Mouse (Mus musculus) CH12.LX (cell line): ENCODE measurements around the gene Nptn. TPM values are rescaled to one million over a fixed set of nuclear protein-coding genes. Genes with fewer than 3 reads are reported as not detected.

Source experiments
- DNase-seq: peaks from one replicate; pipeline ENCODE4 v3.0.0-alpha.2; 2013; ENCODE audit errors: extremely low read depth
- H3K27ac ChIP-seq: 2 replicates; pipeline ENCODE4 v1.5.1; 2012; ENCODE audit warnings: low read depth, mild to moderate bottlenecking, control low read depth, moderate library complexity; ENCODE audit not compliant: insufficient read depth
- H3K27me3 ChIP-seq: replicated peaks from 2 replicates; pipeline ENCODE3; 2012; ENCODE audit warnings: inconsistent platforms
- H3K36me3 ChIP-seq, 2 experiments: replicated peaks in 1 of 2; 2 replicates each; pipeline versions ENCODE3 to v1.6.1; 2012; ENCODE audit warnings: inconsistent platforms in 1 of 2, low read length in 1 of 2, mild to moderate bottlenecking in 1 of 2, mixed read lengths in 1 of 2, moderate library complexity in 1 of 2; ENCODE audit not compliant: control insufficient read depth in 1 of 2, insufficient read depth in 1 of 2
- H3K4me1 ChIP-seq, 2 experiments: 2 replicates each; pipeline ENCODE4 v1.6.1; 2012; ENCODE audit warnings: inconsistent platforms in 1 of 2, moderate library complexity in 1 of 2; ENCODE audit not compliant: insufficient read depth in 2 of 2, control insufficient read depth in 1 of 2
- H3K4me2 ChIP-seq: 2 replicates; pipeline ENCODE4 v1.6.1; 2012; ENCODE audit warnings: low read depth, mild to moderate bottlenecking, control low read depth; ENCODE audit not compliant: poor library complexity, insufficient read depth, severe bottlenecking
- H3K4me3 ChIP-seq, 3 experiments: fragments of 150-350 bp in 1 of 3; sonication (generic) in 1 of 3; replicated peaks in 1 of 3; 2 replicates each; pipeline versions ENCODE3 to v1.5.1; 2011 to 2012; ENCODE audit warnings: low read depth in 2 of 3, low read length in 2 of 3, mild to moderate bottlenecking in 2 of 3, moderate library complexity in 2 of 3, control low read depth in 1 of 3, improper control_type of control experiment in 1 of 3, inconsistent platforms in 1 of 3, mixed read lengths in 1 of 3; ENCODE audit not compliant: poor library complexity in 1 of 3
- H3K79me2 ChIP-seq: replicated peaks from 2 replicates; pipeline ENCODE4 v1.6.1; 2012; ENCODE audit warnings: mild to moderate bottlenecking, moderate library complexity; ENCODE audit not compliant: control insufficient read depth, poor library complexity, insufficient read depth, severe bottlenecking; ENCODE audit errors: extremely low read depth
- H3K9ac ChIP-seq: 2 replicates; pipeline ENCODE4 v1.6.1; 2012; ENCODE audit warnings: low read depth, mild to moderate bottlenecking, control low read depth, moderate library complexity; ENCODE audit not compliant: insufficient read depth
- H3K9me3 ChIP-seq: replicated peaks from 2 replicates; pipeline ENCODE3; 2012; ENCODE audit warnings: low read length, inconsistent platforms, mixed read lengths
- BHLHE40 ChIP-seq: IDR thresholded peaks from 2 replicates; pipeline ENCODE4 v1.6.1; 2011; ENCODE audit warnings: mild to moderate bottlenecking, low read depth, low read length, improper control_type of control experiment
- CHD1 ChIP-seq: IDR thresholded peaks from 2 replicates; pipeline ENCODE4 v1.6.1; 2012; ENCODE audit warnings: low read depth, low read length, improper control_type of control experiment, inconsistent platforms
- CHD2 ChIP-seq: IDR thresholded peaks from 2 replicates; pipeline ENCODE4 v1.6.1; 2011; ENCODE audit warnings: low read length, improper control_type of control experiment
- CTCF ChIP-seq, 2 experiments: IDR thresholded peaks in 1 of 2; conservative IDR thresholded peaks in 1 of 2; 2 replicates each; pipeline ENCODE4 v1.5.1; 2011 to 2012; ENCODE audit warnings: low read depth in 2 of 2, low read length in 2 of 2, improper control_type of control experiment in 1 of 2, inconsistent platforms in 1 of 2, mild to moderate bottlenecking in 1 of 2, moderate library complexity in 1 of 2
- E2F4 ChIP-seq: IDR thresholded peaks from 2 replicates; pipeline ENCODE4 v1.6.1; 2011; ENCODE audit warnings: low read depth, low read length, improper control_type of control experiment; ENCODE audit not compliant: insufficient replicate concordance
- ETS1 ChIP-seq: conservative IDR thresholded peaks from 2 replicates; pipeline ENCODE4 v1.6.1; 2012; ENCODE audit warnings: low read depth, mild to moderate bottlenecking, inconsistent platforms, low read length, improper control_type of control experiment, moderate library complexity
- GABPA ChIP-seq: IDR thresholded peaks from 2 replicates; pipeline ENCODE4 v1.6.1; 2012; ENCODE audit warnings: low read depth, low read length, improper control_type of control experiment, inconsistent platforms; ENCODE audit not compliant: insufficient replicate concordance
- KAT2A ChIP-seq: IDR thresholded peaks from 2 replicates; pipeline ENCODE4 v1.6.1; 2012; ENCODE audit warnings: low read length, improper control_type of control experiment, inconsistent platforms; ENCODE audit not compliant: insufficient replicate concordance
- MAFK ChIP-seq: IDR thresholded peaks from 2 replicates; pipeline ENCODE4 v1.6.1; 2011; ENCODE audit warnings: low read length, improper control_type of control experiment; ENCODE audit not compliant: insufficient replicate concordance
- MAX ChIP-seq: IDR thresholded peaks from 2 replicates; pipeline ENCODE4 v1.6.1; 2011; ENCODE audit warnings: low read length, improper control_type of control experiment
- MAZ ChIP-seq: IDR thresholded peaks from 2 replicates; pipeline ENCODE4 v1.6.1; 2012; ENCODE audit warnings: low read depth, mild to moderate bottlenecking, inconsistent platforms, low read length, improper control_type of control experiment, moderate library complexity
- MEF2A ChIP-seq: IDR thresholded peaks from 2 replicates; pipeline ENCODE4 v1.6.1; 2014; ENCODE audit warnings: low read depth, mild to moderate bottlenecking, inconsistent platforms, low read length, improper control_type of control experiment, borderline replicate concordance
- NRF1 ChIP-seq: IDR thresholded peaks from 2 replicates; pipeline ENCODE4 v1.6.1; 2014; ENCODE audit warnings: low read depth, mild to moderate bottlenecking, inconsistent platforms, low read length, improper control_type of control experiment, moderate library complexity
- PAX5 ChIP-seq: IDR thresholded peaks from 2 replicates; pipeline ENCODE4 v1.6.1; 2012; ENCODE audit warnings: low read length, inconsistent platforms, mixed read lengths
- SIN3A ChIP-seq: IDR thresholded peaks from 2 replicates; pipeline ENCODE4 v1.6.1; 2012; ENCODE audit warnings: low read length, improper control_type of control experiment, inconsistent platforms
- TCF12 ChIP-seq: IDR thresholded peaks from 2 replicates; pipeline ENCODE4 v1.6.1; 2014; ENCODE audit warnings: low read depth, mild to moderate bottlenecking, inconsistent platforms, low read length, improper control_type of control experiment
- ZC3H11A ChIP-seq: IDR thresholded peaks from 2 replicates; pipeline ENCODE4 v1.6.1; 2012; ENCODE audit warnings: low read depth, mild to moderate bottlenecking, inconsistent platforms, low read length, improper control_type of control experiment
- ZKSCAN1 ChIP-seq: IDR thresholded peaks from 2 replicates; pipeline ENCODE4 v1.6.1; 2012; ENCODE audit warnings: low read depth, inconsistent platforms, low read length, improper control_type of control experiment, borderline replicate concordance
- ZMIZ1 ChIP-seq: IDR thresholded peaks from 2 replicates; pipeline ENCODE4 v1.6.1; 2012; ENCODE audit warnings: low read depth, mild to moderate bottlenecking, inconsistent platforms, low read length, improper control_type of control experiment
- ZNF384 ChIP-seq: IDR thresholded peaks from 2 replicates; pipeline ENCODE4 v1.6.1; 2012; ENCODE audit warnings: low read depth, low read length, improper control_type of control experiment, inconsistent platforms
- dilution Hi-C: fragments of 300-500 bp; cut with MboI; formaldehyde crosslinking; loops from 2 replicates; pipeline ENCODE4 v1.14.3; 2020; ENCODE audit warnings: low sequenced_read_pairs; ENCODE audit not compliant: extremely low pct_unique_long_range_greater_than_20kb, extremely low pct_ligation_motif_present
- in situ Hi-C: fragments of 300-500 bp; cut with MboI; formaldehyde crosslinking; loops from 3 replicates; pipeline ENCODE4 v1.14.3; 2019; ENCODE audit warnings: low sequenced_read_pairs, low pct_ligation_motif_present, low pct_unique_long_range_greater_than_20kb, mixed read lengths
- polyA plus RNA-seq: library from polyadenylated mRNA; unstranded; fragments of >175 nt; gene quantifications from 2 replicates; pipeline ENCODE4 v1.2.1, GENCODE M21; 2012; ENCODE audit warnings: low read depth; ENCODE audit not compliant: insufficient read length
- total RNA-seq, 2 experiments: library from RNA; depleted of rRNA; stranded (reverse); fragments of 300-350 nt in 1 of 2; fragments of >200 nt in 1 of 2; gene quantifications; 2 replicates each; pipeline ENCODE4 v1.2.3; 2012 to 2014

Gene Nptn
- total and polyA plus RNA-seq, 3 experiments, result 48.4 to 184 (median 175) TPM

DNA sequence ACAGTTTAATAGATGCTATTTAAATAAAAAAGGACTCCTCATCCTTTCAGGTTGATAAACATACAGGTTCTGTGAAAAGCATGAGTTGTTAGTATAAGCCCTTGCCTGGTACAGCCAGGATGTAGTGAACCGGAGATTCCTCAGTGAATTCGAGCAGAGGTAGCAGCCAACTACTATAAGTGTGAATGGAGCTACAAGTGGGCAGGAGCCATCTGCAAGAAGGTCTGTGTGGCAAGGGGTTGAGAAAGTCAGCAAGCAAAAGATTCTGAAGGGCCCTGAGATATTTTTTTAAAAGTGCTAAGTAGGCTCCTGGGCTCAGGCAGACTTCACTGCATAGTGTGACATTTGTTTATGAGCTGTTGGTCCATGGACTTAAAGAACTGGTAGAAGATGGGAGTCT, 74.8 kb downstream of the Nptn start:
- H3K4me3 ChIP-seq, result no peak overlapping the region
- H3K27me3 ChIP-seq, result no peaks in the 10 kb centered on the region
- in situ Hi-C loops (loop anchor here (10.0 kb wide), 2 partner anchors 72 to 112 kb away; partner anchors contain the start of gene Nptn), dilution Hi-C loops (no loop called here)
- DNase-seq, result no peak
- no peak for TF ChIP-seq ZNF384
- TF ChIP-seq ZKSCAN1, result no peak
- TF ChIP-seq NRF1, result no peak
- no peak for TF ChIP-seq PAX5
- TF ChIP-seq KAT2A, result no peak
- TF ChIP-seq TCF12, result no peak
- no peak for TF ChIP-seq E2F4
- TF ChIP-seq ZC3H11A, result no peak
- no peak for TF ChIP-seq MEF2A
- TF ChIP-seq CHD2, result no peak
- TF ChIP-seq MAZ, result no peak
- TF ChIP-seq CTCF (conservative IDR thresholded peaks at IDR 0.05 in 1 of 2, IDR thresholded peaks at IDR 0.05 in 1 of 2; ENCODE audit: low read depth in 2 of 2, low read length in 2 of 2), result no peak
- TF ChIP-seq GABPA, result no peak
- no peak for TF ChIP-seq CHD1
- no peak for TF ChIP-seq MAX
- no peak for TF ChIP-seq BHLHE40
- no peak for TF ChIP-seq MAFK
- TF ChIP-seq ETS1, result no peak
- no peak for TF ChIP-seq SIN3A
- no peak for TF ChIP-seq ZMIZ1
- no peak overlapping the region for H3K9ac ChIP-seq
- H3K4me1 ChIP-seq, result peaks cover 0 to 31% of the 10 kb centered on the region in 2 experiments; a peak in 2 of 4 replicates
- no peak overlapping the region for H3K4me2 ChIP-seq
- H3K36me3 ChIP-seq, result peaks cover 12 to 84% of the 10 kb centered on the region in 2 experiments
- no peak overlapping the region for H3K27ac ChIP-seq
- no peaks in the 10 kb centered on the region for H3K79me2 ChIP-seq
- H3K9me3 ChIP-seq, result no peaks in the 10 kb centered on the region

DNA sequence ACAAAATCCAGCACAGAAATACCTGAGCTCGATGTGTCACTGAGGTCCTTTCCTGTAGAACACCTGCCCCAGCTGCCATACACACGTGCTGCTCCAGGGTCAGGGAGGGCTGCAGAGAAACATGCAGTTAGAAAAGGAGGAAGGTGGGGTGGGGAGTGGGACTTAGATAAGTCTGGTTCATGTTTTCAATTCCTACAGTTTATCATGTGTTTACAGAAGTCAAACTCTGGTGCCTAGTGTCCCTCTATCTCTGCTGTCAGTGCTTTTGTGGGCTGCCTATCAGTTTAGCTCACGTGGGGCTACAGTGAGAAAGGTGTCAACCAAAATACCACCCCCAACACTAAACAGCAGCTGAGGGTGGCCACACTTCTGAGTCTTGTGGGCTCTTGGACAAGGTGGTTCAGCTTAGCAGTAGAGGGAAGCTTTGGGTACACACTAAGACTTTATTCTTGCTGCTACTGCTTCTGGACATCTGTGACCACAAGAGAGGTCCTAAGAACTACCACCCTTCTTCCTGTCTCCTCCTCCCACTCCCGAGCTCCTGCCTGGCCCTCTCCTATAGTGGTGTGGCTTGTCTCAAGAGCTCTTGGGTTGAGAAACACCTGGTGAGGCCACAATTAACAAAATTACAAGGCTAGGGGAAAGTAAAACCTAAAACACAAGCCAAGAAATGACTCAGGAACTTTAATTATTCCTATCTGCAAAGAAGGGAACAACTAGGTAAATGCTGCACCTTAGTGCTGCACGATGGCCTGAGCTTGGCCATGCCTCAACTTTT, 75.9 kb downstream of the Nptn start:
- H3K4me3 ChIP-seq, result no peak overlapping the region

More for the DNA sequence above, 75.9 kb downstream of the Nptn start:
- Histone ChIP-seq H3K9me3 (no peaks in the 10 kb centered on the region), H3K27me3 (no peaks in the 10 kb centered on the region), H3K4me2 (no peak overlapping the region), H3K9ac (no peak overlapping the region), H3K36me3 (peaks cover 11 to 86% of the 10 kb centered on the region in 2 experiments), H3K4me1 (peaks cover 0 to 31% of the 10 kb centered on the region in 2 experiments; a peak in 2 of 4 replicates), H3K27ac (no peak overlapping the region), H3K79me2 (no peaks in the 10 kb centered on the region)
- dilution Hi-C loops (no loop called here), in situ Hi-C loops (loop anchor here (10.0 kb wide), 2 partner anchors 73 to 113 kb away; partner anchors contain the start of gene Nptn)
- no peak for DNase-seq
- TF ChIP-seq ZC3H11A, result no peak
- TF ChIP-seq CHD1, result no peak
- no peak for TF ChIP-seq NRF1
- no peak for TF ChIP-seq CHD2
- TF ChIP-seq MAZ, result no peak
